Mouse (Mus musculus) erythroblast, adult 5-6 weeks (primary cell): Measurements from ENCODE around the gene Gvin1. TPM values are rescaled to one million over a fixed set of nuclear protein-coding genes. Genes with fewer than 3 reads are reported as not detected.
"Not testable (repeated sequence)": the region's sequence is repeated elsewhere in the genome, so short reads cannot be mapped to it uniquely, and the experiment has no call there.

ENCODE experiments used
- ATAC-seq: replicated peaks from 2 replicates; pipeline ENCODE4 v1.8.0; 2016; ENCODE audit warnings: moderate number of reproducible peaks, mild to moderate bottlenecking, moderate TSS enrichment, inconsistent platforms; ENCODE audit not compliant: poor library complexity, low FRiP score, severe bottlenecking
- total RNA-seq, 2 experiments: library from RNA; stranded (forward) in 1 of 2; stranded (reverse) in 1 of 2; fragments of 150-400 nt in 1 of 2; fragments of 200-764, 138-1000 nt in 1 of 2; gene quantifications; 2 replicates each; pipeline versions ENCODE4 v1.2.3 to v1.2.4; 2015 to 2017; ENCODE audit warnings: low replicate concordance in 2 of 2

Gvin1 gene
- total RNA-seq (2015; ENCODE audit: low replicate concordance), result 37.4 and 62.3 TPM in 2 replicates
- total RNA-seq (2017; ENCODE audit: low replicate concordance), result 60.7 and 80.4 TPM in 2 replicates

DNA sequence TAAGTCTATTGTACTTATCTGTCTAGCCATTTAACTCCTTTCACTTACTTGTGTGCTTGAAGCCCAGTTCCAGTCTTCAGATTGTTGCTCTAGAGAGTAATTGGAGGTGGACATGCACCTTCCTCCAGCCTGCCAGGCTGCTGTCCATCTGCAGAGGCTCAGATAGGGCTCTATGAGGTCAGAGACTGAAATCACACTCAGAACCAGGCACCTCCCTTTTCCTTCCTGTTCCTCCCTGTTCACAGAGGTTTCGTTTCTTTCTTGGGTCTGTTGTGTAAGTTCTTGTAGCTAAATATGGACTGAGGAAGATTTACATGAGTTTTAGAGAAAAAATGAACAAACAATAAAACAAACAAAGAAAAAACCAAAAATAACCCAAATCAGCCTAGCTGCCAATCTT is at the start of gene Gvin1:
Gene Gvin1 (minus strand): TSS at position 150 of the 400 bp plus-strand sequence.
- ATAC-seq, result peak; percentile 66

DNA sequence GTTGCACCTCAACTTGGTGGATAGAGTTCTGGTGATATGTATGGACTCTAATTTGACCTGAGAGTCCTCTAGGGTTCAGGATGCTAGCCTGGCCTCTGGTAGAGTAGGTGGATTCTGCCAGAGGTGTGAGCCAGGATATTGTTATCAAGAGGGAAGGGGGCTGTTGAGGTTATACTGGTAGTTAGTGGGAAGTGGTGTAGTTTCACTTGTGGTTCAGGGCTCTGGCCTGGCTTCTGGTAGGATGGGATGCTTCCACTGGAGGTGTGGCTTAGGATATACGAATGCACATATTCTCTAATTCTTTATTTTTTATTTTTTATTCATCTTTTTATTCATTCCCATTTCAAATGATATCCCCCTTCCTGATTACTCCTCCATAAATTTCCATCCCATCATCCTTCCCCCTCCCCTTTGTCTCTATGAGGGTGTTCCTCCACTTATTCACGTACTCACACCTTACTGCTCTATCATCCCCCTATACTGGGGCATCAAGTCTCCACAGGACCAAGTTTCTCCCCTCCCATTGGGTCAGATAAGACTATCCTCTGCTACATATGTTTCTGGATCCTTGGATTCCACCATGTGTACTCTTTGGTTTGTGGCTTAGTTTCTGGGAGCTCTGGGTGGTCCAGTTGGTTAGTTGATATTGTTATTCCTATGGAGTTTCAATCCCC is 36.9 kb upstream of the Gvin1 start:
- ATAC-seq, result no peak

DNA sequence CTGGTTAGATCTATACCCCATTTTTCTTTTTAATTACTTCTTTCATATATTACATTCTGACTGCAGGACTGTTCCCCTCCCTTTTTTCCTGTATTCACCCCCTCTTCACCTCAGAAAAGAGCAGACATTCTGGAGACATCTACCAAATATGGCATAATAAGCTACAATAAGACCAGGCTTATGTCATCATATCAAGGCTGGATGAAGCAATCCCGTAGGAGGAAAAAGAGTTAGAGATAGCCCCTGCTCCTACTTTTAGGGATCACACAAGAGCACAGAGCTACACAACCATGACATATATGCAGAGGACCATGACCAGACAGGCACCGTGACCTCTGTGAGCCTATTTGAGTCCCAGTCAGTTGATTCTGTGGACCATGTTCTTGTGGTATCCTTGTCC is 33.8 kb upstream of the Gvin1 start:
- no peak for ATAC-seq

DNA sequence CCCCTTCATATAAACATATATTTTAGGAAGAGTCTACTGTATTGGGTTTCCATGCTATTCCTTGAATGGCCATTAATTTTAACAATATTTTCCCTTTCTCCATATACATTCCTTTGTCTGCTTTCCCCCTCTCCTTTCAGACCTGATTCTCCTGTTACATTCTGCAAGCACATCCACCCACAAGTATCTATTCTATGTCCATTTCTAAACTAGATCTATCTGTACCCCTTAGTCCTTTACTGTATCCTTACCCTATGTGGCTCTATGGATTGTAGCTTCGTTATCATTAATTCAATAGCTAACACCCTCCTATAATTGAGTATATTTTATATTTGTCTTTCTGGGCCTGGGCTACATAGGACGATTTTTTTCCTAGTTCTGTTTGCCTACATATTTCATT is 33.1 kb upstream of the Gvin1 start:
- no peak for ATAC-seq

DNA sequence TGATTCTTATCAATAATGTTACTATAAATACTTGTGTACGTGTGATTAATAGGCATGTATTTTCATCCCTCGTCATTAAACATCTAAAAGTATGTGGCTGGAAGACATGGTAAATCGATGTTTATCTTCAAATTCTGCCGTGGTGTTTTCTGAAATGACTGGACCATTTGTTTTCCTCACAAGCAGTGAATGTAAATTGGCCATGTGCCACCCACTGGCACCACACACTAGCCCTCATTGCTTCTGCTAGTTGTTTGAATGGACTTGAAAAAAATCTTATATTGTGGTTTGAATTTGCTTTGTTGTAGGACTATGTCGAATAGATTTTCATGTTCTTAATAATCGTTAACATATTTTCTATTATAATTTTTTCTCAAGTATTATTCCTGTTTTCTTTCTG is 30.5 kb upstream of the Gvin1 start:
- no peak for ATAC-seq

DNA sequence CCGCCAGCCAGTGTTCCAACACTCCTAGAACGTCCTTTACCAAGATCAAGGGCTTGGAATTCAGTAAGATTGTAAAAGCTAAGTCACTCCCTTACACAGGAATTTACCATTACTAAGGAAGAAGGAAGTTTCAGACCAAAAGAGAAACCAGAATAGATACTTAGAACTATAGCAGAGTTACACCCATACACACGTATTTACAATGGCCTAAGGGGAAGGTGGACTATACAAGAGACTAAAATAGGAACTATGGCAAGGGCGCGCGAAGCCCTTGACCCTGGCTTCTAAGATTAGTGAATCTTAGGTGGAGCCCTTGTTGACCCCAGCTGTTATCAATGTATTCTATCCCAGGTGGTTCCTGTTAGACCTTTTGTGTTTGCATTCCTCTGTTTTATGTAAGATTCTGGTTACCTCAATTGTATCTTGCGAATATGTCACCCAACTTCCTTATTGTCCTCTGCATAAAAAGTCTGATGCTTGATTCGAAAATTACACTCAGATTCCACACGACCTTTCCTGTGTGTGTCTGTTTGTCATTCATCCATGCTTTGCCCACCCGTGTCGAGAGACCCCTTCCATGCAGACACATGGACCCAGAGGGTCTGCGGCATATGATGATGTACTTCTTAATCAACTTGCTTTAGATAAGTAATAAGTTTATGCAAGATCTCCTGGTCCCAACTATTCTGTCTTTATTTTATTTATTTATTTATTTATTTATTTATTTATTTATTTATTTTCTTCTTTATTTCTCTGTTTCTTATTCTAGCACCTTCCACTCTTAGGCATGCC is 25.6 kb upstream of the Gvin1 start:
- not testable (repeated sequence) for ATAC-seq

DNA sequence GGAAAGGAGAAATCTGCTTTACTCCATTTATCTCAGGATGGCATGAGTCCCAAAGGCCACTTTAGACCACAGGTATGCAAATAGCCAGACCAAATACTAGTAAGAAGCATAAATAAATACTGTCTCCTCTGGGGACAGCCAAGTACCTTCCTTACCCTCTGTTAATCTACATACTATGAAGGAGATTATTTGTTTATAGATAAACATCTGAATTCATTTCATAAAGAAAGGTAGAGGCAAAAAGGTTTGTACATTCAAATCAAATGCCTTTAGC is 22.0 kb upstream of the Gvin1 start:
- no peak for ATAC-seq

DNA sequence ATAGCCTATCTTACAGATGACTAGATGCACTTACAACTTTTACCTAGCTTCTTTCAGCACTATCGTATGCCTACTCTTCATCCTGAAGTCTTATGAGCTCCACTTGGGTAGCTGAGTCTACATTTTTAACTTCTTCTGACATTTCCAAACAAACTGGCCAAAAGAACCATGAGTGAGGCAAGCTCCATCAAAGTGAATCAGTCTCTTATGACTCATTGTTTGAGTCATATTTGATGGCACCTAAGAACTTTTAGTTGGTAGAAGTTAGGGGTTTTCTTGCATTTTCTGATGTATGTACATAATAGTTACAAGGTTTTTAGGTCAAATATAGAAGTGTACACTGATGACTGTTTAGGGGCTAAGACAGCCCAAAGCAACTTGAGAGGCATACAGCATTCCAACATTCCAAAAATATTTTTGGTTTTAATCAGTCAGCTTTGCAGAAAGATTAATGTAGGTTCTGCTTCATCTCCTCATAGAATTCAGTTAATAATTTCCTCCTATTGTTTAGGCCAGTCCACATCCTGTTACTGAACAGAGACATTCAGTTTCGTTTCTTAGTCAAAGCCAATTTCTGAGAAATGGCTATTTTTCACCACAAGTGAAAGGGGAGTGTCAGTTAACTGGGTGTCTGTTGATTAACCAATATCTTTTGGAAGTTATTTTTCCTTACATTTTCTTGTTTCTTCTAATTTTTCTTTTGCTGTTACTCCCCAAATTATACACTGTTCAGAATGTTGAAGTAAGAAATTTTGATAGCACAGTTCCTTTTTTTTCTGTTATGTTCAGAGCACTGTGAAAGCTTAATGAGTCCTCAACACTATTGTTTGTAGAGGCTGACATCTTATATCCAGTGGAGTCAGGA is 21.4 kb upstream of the Gvin1 start:
- ATAC-seq, result no peak

DNA sequence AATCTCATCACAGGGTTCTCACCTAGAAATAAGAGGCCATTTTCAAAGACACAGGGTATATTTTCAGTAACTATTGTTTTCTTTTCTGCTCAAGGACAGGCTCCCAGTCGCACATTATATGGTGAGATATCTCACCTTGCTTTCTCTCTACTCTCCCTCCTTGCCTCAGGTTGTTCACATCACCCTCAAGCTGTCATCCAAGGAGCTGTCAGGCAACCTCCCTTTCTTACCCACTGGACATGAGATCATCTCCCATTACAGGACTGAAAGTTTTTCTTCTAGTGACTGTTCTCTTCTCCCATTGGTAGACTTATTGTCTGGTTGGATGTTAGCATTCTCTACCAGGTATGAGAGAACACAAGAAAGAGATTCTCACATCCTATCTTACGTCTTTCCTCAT is 20.5 kb upstream of the Gvin1 start:
- ATAC-seq, result no peak

DNA sequence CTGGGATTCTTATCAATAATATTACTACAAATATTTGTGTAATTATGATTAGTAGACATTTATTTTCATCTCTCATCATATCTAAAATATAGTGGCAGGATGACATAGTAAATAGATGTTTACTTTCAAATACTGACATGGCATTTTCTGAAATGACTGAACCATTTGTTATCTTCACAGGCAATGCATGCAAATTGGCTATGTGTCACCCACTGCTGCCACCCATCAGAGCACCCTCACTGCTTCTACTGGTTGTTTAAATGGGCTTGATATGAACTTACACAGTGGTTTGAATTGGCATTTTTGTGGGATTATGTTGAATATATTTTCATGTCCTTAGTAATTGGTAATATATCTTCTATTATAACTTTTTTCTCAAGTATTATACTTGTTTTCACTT is 784 bp upstream of the Gvin1 start:
- ATAC-seq, result peak; percentile 95

DNA sequence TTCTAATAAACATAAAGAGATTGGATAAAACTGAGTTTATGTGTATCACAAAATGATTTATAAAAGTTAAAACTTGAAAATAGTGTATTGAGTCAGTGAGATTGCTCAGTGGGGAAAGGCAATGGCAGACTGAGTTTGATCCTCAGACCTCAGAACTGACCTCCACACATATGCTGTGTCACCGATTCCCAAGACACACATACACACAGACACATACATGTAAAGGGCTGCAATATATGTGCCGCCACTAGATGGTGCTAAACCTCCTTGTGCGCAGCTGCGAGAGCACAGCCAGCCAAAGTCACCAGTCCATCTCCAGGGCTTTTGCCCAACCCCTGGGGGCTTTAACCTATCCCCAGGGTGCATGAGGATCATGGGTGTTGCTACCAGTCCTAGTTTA is 1.4 kb downstream of the Gvin1 start:
- peak; percentile 82 for ATAC-seq

DNA sequence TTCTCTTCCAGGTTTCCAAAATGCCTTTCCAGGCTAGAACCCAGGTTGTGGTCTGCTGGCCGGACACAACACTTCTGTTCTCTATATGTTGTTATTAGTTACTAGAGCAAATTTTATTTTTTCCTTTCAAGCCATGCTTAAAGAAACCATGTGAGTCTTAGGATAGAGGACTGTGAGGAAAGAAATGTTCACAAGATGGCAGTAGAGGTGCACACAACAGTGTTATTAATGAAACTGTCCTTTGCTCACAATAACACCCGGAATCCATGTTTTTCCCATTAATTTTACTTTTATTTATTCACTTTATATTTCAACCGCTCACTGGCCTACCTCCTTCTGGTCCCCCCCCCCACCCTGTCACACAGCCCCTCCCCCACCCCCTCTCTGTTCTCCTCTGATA is 8.5 kb downstream of the Gvin1 start:
- ATAC-seq, result peak; percentile 85

DNA sequence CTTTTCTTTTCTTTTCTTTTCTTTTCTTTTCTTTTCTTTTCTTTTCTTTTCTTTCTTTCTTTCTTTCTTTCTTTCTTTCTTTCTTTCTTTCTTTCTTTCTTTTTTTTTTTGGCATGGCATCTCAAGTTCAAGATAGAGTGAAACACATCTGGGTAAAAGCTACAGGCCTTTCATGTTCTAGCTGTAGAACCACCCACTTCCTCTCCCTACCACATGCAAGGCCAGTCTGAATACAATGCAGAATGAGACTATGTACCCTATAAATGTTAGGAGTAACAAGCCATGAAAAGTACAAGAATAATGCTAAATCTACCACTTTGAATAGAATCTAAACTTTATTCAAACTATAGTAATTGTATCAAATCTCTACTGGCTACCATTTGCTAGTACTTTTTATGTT is 38.1 kb downstream of the Gvin1 start:
- not testable (repeated sequence) for ATAC-seq

DNA sequence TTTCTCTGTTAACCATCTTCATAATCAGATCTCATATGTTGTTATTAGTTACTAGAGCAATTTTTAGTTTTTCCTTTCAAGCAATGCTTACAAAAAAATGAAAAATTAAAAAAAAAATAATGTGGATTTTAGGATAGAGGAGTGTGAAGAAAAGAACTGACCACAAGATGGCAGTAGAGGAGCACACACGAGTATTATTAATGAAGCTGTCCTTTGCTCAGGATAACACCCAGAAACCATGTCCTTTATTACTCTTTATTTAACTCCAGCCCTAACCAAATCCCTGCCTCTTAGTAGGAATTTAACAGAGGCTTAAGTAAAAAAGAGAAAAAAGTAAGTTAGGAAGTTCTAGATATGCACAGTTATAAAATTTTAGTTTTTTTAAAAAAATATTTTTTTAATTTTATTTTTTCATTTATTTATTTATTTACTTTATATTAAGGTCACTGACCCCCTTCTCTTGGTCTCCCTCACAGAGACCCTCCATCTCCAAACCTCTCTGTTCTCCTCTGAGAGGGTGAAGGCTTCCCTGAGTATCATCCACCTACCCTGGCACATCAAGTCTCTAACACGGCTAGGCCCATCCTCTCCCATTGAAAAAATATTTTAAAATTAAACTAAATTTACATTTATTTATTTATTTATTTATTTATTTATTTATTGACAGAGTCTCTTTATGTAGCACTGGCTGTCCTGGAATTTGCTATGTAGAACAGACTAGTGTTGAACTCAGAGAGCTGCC is 69.9 kb downstream of the Gvin1 start:
- not testable (repeated sequence) for ATAC-seq

DNA sequence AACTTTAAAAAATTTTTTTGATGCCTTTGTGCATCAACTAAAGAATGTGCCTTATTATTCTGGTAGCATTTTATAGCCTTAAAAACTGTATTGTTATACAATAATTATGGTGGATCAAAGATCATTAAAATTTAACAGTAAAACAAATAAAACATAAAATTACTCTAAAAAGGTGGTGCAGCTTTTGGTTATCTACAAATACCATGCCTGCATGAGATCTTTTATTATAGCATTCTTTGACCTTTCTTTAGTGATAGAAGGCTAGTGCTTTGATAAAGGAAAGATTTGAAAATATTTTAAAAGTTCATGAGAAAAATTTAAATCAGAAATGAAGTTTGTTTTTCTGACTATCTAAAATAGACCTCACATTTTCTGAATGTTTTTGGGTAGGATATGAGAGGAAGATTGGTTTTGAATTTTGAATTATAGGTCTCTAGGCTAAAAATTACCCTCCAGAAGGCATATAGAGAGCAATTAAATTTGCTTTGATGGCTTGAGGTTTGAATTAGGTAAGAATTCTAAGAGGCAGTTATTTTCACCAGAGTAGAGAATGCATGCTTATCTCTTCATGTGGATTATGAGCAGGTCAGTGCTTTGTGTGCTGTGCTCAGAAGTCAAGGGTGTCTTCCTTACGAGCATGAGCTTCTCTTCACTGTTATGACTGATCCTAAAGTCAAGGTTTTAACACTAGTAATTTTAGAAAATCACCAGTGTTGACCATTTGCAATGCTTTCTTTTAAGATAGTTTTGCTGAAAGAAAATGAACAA is 73.8 kb downstream of the Gvin1 start:
- ATAC-seq, result not testable (repeated sequence)

DNA sequence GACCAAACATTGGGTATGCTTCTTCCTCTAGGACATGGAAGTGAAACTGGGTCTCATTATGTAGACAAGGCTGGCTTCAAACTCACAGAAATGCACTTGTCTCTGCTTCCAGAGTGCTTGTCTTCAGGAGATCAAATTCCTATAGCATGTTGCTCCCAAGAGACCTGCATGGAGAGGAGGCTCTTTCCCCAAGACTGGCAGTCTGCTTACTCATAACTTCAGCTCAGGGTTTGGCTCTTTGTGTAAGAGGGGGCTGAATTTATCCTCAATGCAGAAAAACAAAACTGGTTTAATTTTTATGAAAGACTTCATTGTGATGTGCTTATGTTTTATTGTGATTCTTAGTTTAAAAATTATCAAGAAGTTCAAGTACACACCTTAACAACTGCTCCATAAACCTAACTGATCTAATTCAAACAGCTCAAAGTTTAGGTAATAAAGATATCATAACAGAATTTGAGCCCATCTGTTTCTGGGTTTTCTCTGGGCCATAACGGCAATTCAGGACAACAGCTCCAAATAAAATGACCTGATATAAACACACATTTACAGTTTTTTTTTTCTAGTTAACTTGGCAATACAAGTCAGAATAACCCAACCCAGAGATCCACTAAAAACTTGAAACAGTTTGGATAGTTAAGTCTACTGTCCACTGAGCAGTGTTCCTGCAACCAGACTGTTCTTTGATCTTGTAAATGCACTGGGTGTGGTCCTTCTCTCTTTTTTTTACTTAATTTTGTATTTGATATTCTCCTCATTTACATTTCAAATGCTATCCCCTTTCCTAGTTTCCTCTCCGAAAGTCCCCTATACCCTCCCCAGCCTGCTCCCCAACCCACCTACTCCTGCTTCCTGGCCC is 97.8 kb downstream of the Gvin1 start:
- ATAC-seq, result not testable (repeated sequence)
